Mouse (Mus musculus) embryonic facial prominence, embryonic 13.5 days (tissue): ENCODE measurements around the gene Rfxank. TPM values are rescaled to one million over a fixed set of nuclear protein-coding genes. Genes with fewer than 3 reads are reported as not detected.

Experiments used
- ATAC-seq: fragments of 200-750 bp; cut with Nextera tagmentation; 2 replicates; pipeline ENCODE4 v1.8.0; 2017; ENCODE audit warnings: low read depth; ENCODE audit not compliant: insufficient number of reproducible peaks, insufficient read depth, low FRiP score, low TSS enrichment
- H3K27ac ChIP-seq: fragments of 300-500 bp; sonication (generic); 2 replicates; pipeline ENCODE4 v1.5.1; 2015; ENCODE audit warnings: moderate library complexity, mild to moderate bottlenecking, inconsistent platforms
- H3K27me3 ChIP-seq: fragments of 300-500 bp; sonication (generic); 2 replicates; pipeline ENCODE4 v1.6.1; 2015; ENCODE audit warnings: mild to moderate bottlenecking, inconsistent platforms
- H3K36me3 ChIP-seq: fragments of 300-500 bp; sonication (generic); 2 replicates; pipeline ENCODE4 v1.6.1; 2015; ENCODE audit warnings: mild to moderate bottlenecking, inconsistent platforms
- H3K4me1 ChIP-seq: fragments of 300-500 bp; sonication (generic); 2 replicates; pipeline ENCODE4 v1.6.1; 2015; ENCODE audit warnings: inconsistent platforms
- H3K4me2 ChIP-seq: fragments of 300-500 bp; sonication (generic); 2 replicates; pipeline ENCODE4 v1.6.1; 2015; ENCODE audit warnings: moderate library complexity, mild to moderate bottlenecking, inconsistent platforms
- H3K4me3 ChIP-seq: fragments of 300-500 bp; sonication (generic); 2 replicates; pipeline ENCODE4 v1.5.1; 2015; ENCODE audit warnings: mild to moderate bottlenecking, inconsistent platforms
- H3K9ac ChIP-seq: fragments of 300-500 bp; sonication (generic); 2 replicates; pipeline ENCODE4 v1.6.1; 2015; ENCODE audit warnings: mild to moderate bottlenecking, inconsistent platforms
- H3K9me3 ChIP-seq: fragments of 300-500 bp; sonication (generic); 2 replicates; pipeline ENCODE4 v1.6.1; 2016; ENCODE audit warnings: inconsistent platforms
- WGBS: fragments of 180-500 bp; shearing (Covaris S2); methylation state at CpG from one replicate; pipeline ENCODE4 v1.1.7; 2015; ENCODE audit warnings: mixed read lengths; 5-methylcytosine and 5-hydroxymethylcytosine counted together
- polyA plus RNA-seq: library from polyadenylated mRNA; unstranded; fragments of >200 nt; fragmentation: Nextera tagmentation; extraction: Ambion mirVana; gene quantifications from 2 replicates; pipeline ENCODE4 v1.2.1, GENCODE M21; 2015

Rfxank gene
- polyA plus RNA-seq, 1 experiment from 2014 or later, result 27.5 TPM

GRCm38 (mm10) chr8:70147678-70148607 lies 9.0 kb upstream of the Rfxank start:
- Histone ChIP-seq H3K4me2 (no peak overlapping the region), H3K4me3 (no peak overlapping the region), H3K36me3 (peaks cover 38% of the 10 kb centered on the region), H3K9me3 (no peaks in the 10 kb centered on the region), H3K9ac (no peak overlapping the region), H3K4me1 (peaks cover 9% of the 10 kb centered on the region), H3K27me3 (peaks cover 10% of the 10 kb centered on the region), H3K27ac (no peak overlapping the region)
- ATAC-seq, result no peak
- 88% methylated on average over 7 of the region's 7 CpGs for WGBS

- WGBS, result 11% methylated on average over 9 of the region's 9 CpGs
- Histone ChIP-seq H3K27ac (peak overlapping the region; percentile 87), H3K9me3 (no peaks in the 10 kb centered on the region), H3K27me3 (no peaks in the 10 kb centered on the region), H3K4me1 (peaks cover 20% of the 10 kb centered on the region), H3K9ac (peak overlapping the region; percentile 87), H3K36me3 (peaks cover 50% of the 10 kb centered on the region), H3K4me3 (peak overlapping the region; percentile 81), H3K4me2 (peak overlapping the region; percentile 87)
- ATAC-seq, result no peak
Measured at GRCm38 (mm10) chr8:70139981-70140380, 1.0 kb upstream of the Rfxank start.

GRCm38 (mm10) chr8:70137890-70138289 lies 1.1 kb downstream of the Rfxank start:
- no peak for ATAC-seq
- Histone ChIP-seq H3K27me3 (no peaks in the 10 kb centered on the region), H3K27ac (no peak overlapping the region), H3K4me2 (peak overlapping the region; percentile 87), H3K4me3 (peak overlapping the region; percentile 81), H3K9me3 (no peaks in the 10 kb centered on the region), H3K4me1 (peaks cover 20% of the 10 kb centered on the region), H3K36me3 (peaks cover 55% of the 10 kb centered on the region), H3K9ac (peak overlapping the region; percentile 80)
- WGBS, result 77% methylated on average over 4 of the region's 4 CpGs

- peaks cover 52% of the 10 kb centered on the region for H3K36me3 ChIP-seq
- no peak overlapping the region for H3K4me3 ChIP-seq
- no peak overlapping the region for H3K9ac ChIP-seq
- no peak for ATAC-seq
- no peaks in the 10 kb centered on the region for H3K9me3 ChIP-seq
- H3K4me2 ChIP-seq, result no peak overlapping the region
- no peaks in the 10 kb centered on the region for H3K27me3 ChIP-seq
- WGBS, result 86% methylated on average over 4 of the region's 4 CpGs
- no peak overlapping the region for H3K27ac ChIP-seq
- peaks cover 24% of the 10 kb centered on the region for H3K4me1 ChIP-seq
Measured at GRCm38 (mm10) chr8:70136591-70136990, 2.4 kb downstream of the Rfxank start.

GRCm38 (mm10) chr8:70134931-70135330 lies 4.0 kb downstream of the Rfxank start:
- WGBS, result 91% methylated on average over 9 of the region's 9 CpGs
- no peak overlapping the region for H3K4me3 ChIP-seq
- H3K4me1 ChIP-seq, result peaks cover 20% of the 10 kb centered on the region
- no peak overlapping the region for H3K4me2 ChIP-seq
- H3K27me3 ChIP-seq, result no peaks in the 10 kb centered on the region
- H3K9ac ChIP-seq, result no peak overlapping the region
- H3K27ac ChIP-seq, result no peak overlapping the region
- no peaks in the 10 kb centered on the region for H3K9me3 ChIP-seq
- peaks cover 52% of the 10 kb centered on the region for H3K36me3 ChIP-seq
- no peak for ATAC-seq

- H3K27me3 ChIP-seq, result no peaks in the 10 kb centered on the region
- peaks cover 52% of the 10 kb centered on the region for H3K36me3 ChIP-seq
- no peak overlapping the region for H3K4me2 ChIP-seq
- H3K27ac ChIP-seq, result no peak overlapping the region
- no peak overlapping the region for H3K9ac ChIP-seq
- no peaks in the 10 kb centered on the region for H3K9me3 ChIP-seq
- peaks cover 23% of the 10 kb centered on the region for H3K4me1 ChIP-seq
- H3K4me3 ChIP-seq, result no peak overlapping the region
- 94% methylated on average over 5 of the region's 5 CpGs for WGBS
- ATAC-seq, result no peak
Measured at GRCm38 (mm10) chr8:70134086-70134485, 4.9 kb downstream of the Rfxank start.

- peaks cover 43% of the 10 kb centered on the region for H3K36me3 ChIP-seq
- no peaks in the 10 kb centered on the region for H3K27me3 ChIP-seq
- no peak within 1 kb of the TSS for H3K27ac ChIP-seq
- WGBS, result 1% methylated on average over 37 of the region's 37 CpGs
- H3K9me3 ChIP-seq, result no peaks in the 10 kb centered on the region
- H3K4me2 ChIP-seq, result peak within 1 kb of the TSS; percentile 85
- peak within 1 kb of the TSS; percentile 71 for H3K4me3 ChIP-seq
- H3K4me1 ChIP-seq, result peaks cover 14% of the 10 kb centered on the region
- peak; percentile 70 for ATAC-seq
- peak within 1 kb of the TSS; percentile 77 for H3K9ac ChIP-seq
Measured at GRCm38 (mm10) chr8:70131166-70131883, 7.6 kb downstream of the Rfxank start, which contains the start of gene Nr2c2ap. TSS of gene Nr2c2ap (plus strand) at chr8:70131333.

- H3K27me3 ChIP-seq, result peaks cover under 1% of the 10 kb centered on the region; the same call in 1 of the 2 replicates
- H3K4me3 ChIP-seq, result no peak overlapping the region
- no peak overlapping the region for H3K9ac ChIP-seq
- H3K27ac ChIP-seq, result no peak overlapping the region
- WGBS, result 78% methylated on average over 3 of the region's 3 CpGs
- H3K4me2 ChIP-seq, result no peak overlapping the region
- no peaks in the 10 kb centered on the region for H3K9me3 ChIP-seq
- peaks cover 31% of the 10 kb centered on the region for H3K36me3 ChIP-seq
- ATAC-seq, result no peak
- peaks cover 14% of the 10 kb centered on the region for H3K4me1 ChIP-seq
Measured at GRCm38 (mm10) chr8:70130066-70130465, 8.9 kb downstream of the Rfxank start.

GRCm38 (mm10) chr8:70129309-70129952 lies 9.5 kb downstream of the Rfxank start:
- peaks cover 25% of the 10 kb centered on the region for H3K36me3 ChIP-seq
- WGBS, result 57% methylated on average over 9 of the region's 9 CpGs
- ATAC-seq, result no peak
- no peaks in the 10 kb centered on the region for H3K9me3 ChIP-seq
- peaks cover 3% of the 10 kb centered on the region; the same call in 1 of the 2 replicates for H3K27me3 ChIP-seq
- H3K4me1 ChIP-seq, result peaks cover 14% of the 10 kb centered on the region
- H3K4me2 ChIP-seq, result no peak overlapping the region
- H3K4me3 ChIP-seq, result no peak overlapping the region
- no peak overlapping the region for H3K9ac ChIP-seq
- H3K27ac ChIP-seq, result no peak overlapping the region

GRCm38 (mm10) chr8:70128435-70128834 lies 10.5 kb downstream of the Rfxank start:
- 0 out of 2 replicates have a peak overlapping the region, but pooled peaks have one; percentile 11 for H3K27ac ChIP-seq
- 79% methylated on average over 3 of the region's 3 CpGs for WGBS
- no peak overlapping the region for H3K9ac ChIP-seq
- no peak for ATAC-seq
- peaks cover 15% of the 10 kb centered on the region for H3K36me3 ChIP-seq
- peaks cover 3% of the 10 kb centered on the region; the same call in 1 of the 2 replicates for H3K27me3 ChIP-seq
- H3K4me3 ChIP-seq, result no peak overlapping the region
- no peak overlapping the region for H3K4me2 ChIP-seq
- H3K4me1 ChIP-seq, result peaks cover 14% of the 10 kb centered on the region
- H3K9me3 ChIP-seq, result no peaks in the 10 kb centered on the region

GRCm38 (mm10) chr8:70124992-70125391 lies 14.0 kb downstream of the Rfxank start:
- no peak for ATAC-seq
- Histone ChIP-seq H3K9me3 (no peaks in the 10 kb centered on the region), H3K9ac (no peak overlapping the region), H3K4me3 (no peak overlapping the region), H3K27me3 (peaks cover 26% of the 10 kb centered on the region), H3K4me1 (0 out of 2 replicates have a peak, but pooled peaks cover 9% of the 10 kb centered on the region), H3K4me2 (no peak overlapping the region), H3K27ac (no peak overlapping the region), H3K36me3 (no peaks in the 10 kb centered on the region)
- 61% methylated on average over 8 of the region's 8 CpGs for WGBS
